Mouse (Mus musculus): Measurements from ENCODE around the gene Prss54. TPM values are rescaled to one million over a fixed set of nuclear protein-coding genes. Genes with fewer than 3 reads are reported as not detected.

Prss54 gene
- total RNA-seq, 4 experiments from 2014 or later = not detected

GRCm38 (mm10) chr8:95551577-95551976 lies 24.6 kb downstream of the Prss54 start:
- no peak for DNase-seq (ENCODE audit: low spot score in 2 of 2)

- DNase-seq (ENCODE audit: low spot score in 2 of 2) = no peak
Measured at GRCm38 (mm10) chr8:95549871-95550829, 26.0 kb downstream of the Prss54 start.

- no peak for DNase-seq (ENCODE audit: low spot score in 2 of 2)
Measured at GRCm38 (mm10) chr8:95547931-95548330, 28.2 kb downstream of the Prss54 start.

GRCm38 (mm10) chr8:95546986-95547385 lies 29.2 kb downstream of the Prss54 start:
- no peak for DNase-seq (ENCODE audit: low spot score in 2 of 2)

- DNase-seq (ENCODE audit: low spot score in 2 of 2) = no peak
Measured at GRCm38 (mm10) chr8:95545815-95546214, 30.3 kb downstream of the Prss54 start.

- DNase-seq (ENCODE audit: low spot score in 2 of 2) = no peak
Measured at GRCm38 (mm10) chr8:95543065-95543464, 33.1 kb downstream of the Prss54 start.

GRCm38 (mm10) chr8:95542191-95542590 lies 33.9 kb downstream of the Prss54 start:
- no peak for DNase-seq (ENCODE audit: low spot score in 2 of 2)

GRCm38 (mm10) chr8:95539487-95539886 lies 36.7 kb downstream of the Prss54 start:
- no peak for DNase-seq (ENCODE audit: low spot score in 2 of 2)

GRCm38 (mm10) chr8:95533584-95534387 lies 42.4 kb downstream of the Prss54 start, which contains the start of gene Ccdc113:
Ccdc113 (plus strand) TSS chr8:95534085.
- peak; percentile 51 to 70 for DNase-seq (ENCODE audit: low spot score in 2 of 2)

- DNase-seq (ENCODE audit: low spot score in 2 of 2) = no peak
Measured at GRCm38 (mm10) chr8:95532206-95532605, 43.9 kb downstream of the Prss54 start.

GRCm38 (mm10) chr8:95528750-95529310 lies 47.3 kb downstream of the Prss54 start:
- no peak for DNase-seq (ENCODE audit: low spot score in 2 of 2)

GRCm38 (mm10) chr8:95528194-95528593 lies 47.9 kb downstream of the Prss54 start:
- DNase-seq (ENCODE audit: low spot score in 2 of 2) = no peak

GRCm38 (mm10) chr8:95523991-95524390 lies 52.1 kb downstream of the Prss54 start:
- DNase-seq (ENCODE audit: low spot score in 2 of 2) = no peak

GRCm38 (mm10) chr8:95516928-95517327 lies 59.2 kb downstream of the Prss54 start:
- DNase-seq (ENCODE audit: low spot score in 2 of 2) = peak in 1 of 2 experiments; percentile 59

- DNase-seq (ENCODE audit: low spot score in 2 of 2) = no peak
Measured at GRCm38 (mm10) chr8:95513219-95513618, 62.9 kb downstream of the Prss54 start.

- peak in 1 of 2 experiments; percentile 34 for DNase-seq (ENCODE audit: low spot score in 2 of 2)
Measured at GRCm38 (mm10) chr8:95512257-95512656, 63.9 kb downstream of the Prss54 start.

Other genes with a start within 250 kb of the Prss54 start
- gene Zfp319, start 244.4 kb downstream of the Prss54 start, total RNA-seq (2022) = 10 to 100 TPM; 14.7 to 16.3 (median 15.3) TPM
- 10 to 100 TPM; 11.4 to 13.8 (median 12.2) TPM for gene Usb1, start 244.1 kb downstream of the Prss54 start, total RNA-seq (2022)
- 10 to 100 TPM; 16.0 to 17.9 (median 16.8) TPM for gene Mmp15, start 224.1 kb downstream of the Prss54 start, total RNA-seq (2022)
- 10 to 100 TPM; 52.7 to 60.3 (median 57.4) TPM for gene Cfap20, start 141.5 kb downstream of the Prss54 start, total RNA-seq (2022)
- 10 to 100 TPM; 71.1 to 85.2 (median 78.2) TPM for gene Csnk2a2, start 86.3 kb downstream of the Prss54 start, total RNA-seq (2022)
- 1 to 10 TPM; 2.2 to 4.2 (median 3.4) TPM for gene Ccdc113, start 42.3 kb downstream of the Prss54 start, total RNA-seq (2022)
- gene Gins3, start 57.1 kb upstream of the Prss54 start, total RNA-seq (2022) = 1 to 10 TPM; 2.0 to 3.0 (median 2.7) TPM
- 1,000 to 10,000 TPM; 1,680 to 1,868 (median 1,803) TPM for gene Ndrg4, start 100.6 kb upstream of the Prss54 start, total RNA-seq (2022)
- 10 to 100 TPM; 17.6 to 25.4 (median 23.4) TPM for gene Setd6, start 139.5 kb upstream of the Prss54 start, total RNA-seq (2022)
- gene Cnot1, start 231.1 kb upstream of the Prss54 start, total RNA-seq (2022) = 100 to 1,000 TPM; 113 to 140 (median 126) TPM
- gene Sap18b, start 249.0 kb upstream of the Prss54 start, total RNA-seq (2022) = 10 to 100 TPM; 45.9 to 88.1 (median 66.7) TPM

Measured in left cerebral cortex, adult 8-10 months (tissue).